Mouse (Mus musculus) limb, embryonic 14.5 days (tissue): Measurements from ENCODE around the gene Ppif. TPM values are rescaled to one million over a fixed set of nuclear protein-coding genes. Genes with fewer than 3 reads are reported as not detected.

ENCODE experiments used
- ATAC-seq: fragments of 200-750 bp; cut with Nextera tagmentation; 2 replicates; pipeline ENCODE4 v1.8.0; 2017; ENCODE audit warnings: low read depth, moderate number of reproducible peaks, moderate TSS enrichment; ENCODE audit not compliant: low FRiP score
- DNase-seq: peaks from one replicate; pipeline ENCODE4 v3.0.0-alpha.2; 2015; ENCODE audit warnings: low spot score
- H3K27ac ChIP-seq: fragments of 300-500 bp; sonication (generic); replicated peaks from 2 replicates; pipeline ENCODE4 v1.5.1; 2014; ENCODE audit warnings: low read depth, mild to moderate bottlenecking, low read length, moderate library complexity, mixed read lengths
- H3K27me3 ChIP-seq: fragments of 300-500 bp; sonication (generic); 2 replicates; pipeline ENCODE4 v1.6.1; 2014; ENCODE audit warnings: low read length, mixed read lengths; ENCODE audit not compliant: control insufficient read depth, insufficient read depth
- H3K36me3 ChIP-seq: fragments of 300-500 bp; sonication (generic); 2 replicates; pipeline ENCODE4 v1.6.1; 2014; ENCODE audit warnings: mild to moderate bottlenecking, low read length, moderate library complexity, mixed read lengths; ENCODE audit not compliant: control insufficient read depth, insufficient read depth
- H3K4me1 ChIP-seq: fragments of 300-500 bp; sonication (generic); 2 replicates; pipeline ENCODE4 v1.6.1; 2014; ENCODE audit warnings: antibody characterized with exemption, low read length, mixed read lengths; ENCODE audit not compliant: control insufficient read depth, insufficient read depth
- H3K4me2 ChIP-seq: fragments of 300-500 bp; sonication (generic); replicated peaks from 2 replicates; pipeline ENCODE4 v1.6.1; 2014; ENCODE audit warnings: low read depth, mild to moderate bottlenecking, low read length, moderate library complexity; ENCODE audit not compliant: severe bottlenecking
- H3K4me3 ChIP-seq: fragments of 300-500 bp; sonication (generic); replicated peaks from 2 replicates; pipeline ENCODE4 v1.5.1; 2014; ENCODE audit warnings: low read length
- H3K9ac ChIP-seq: fragments of 300-500 bp; sonication (generic); 2 replicates; pipeline ENCODE4 v1.6.1; 2014; ENCODE audit warnings: mild to moderate bottlenecking, low read depth, low read length, moderate library complexity; ENCODE audit not compliant: severe bottlenecking
- H3K9me3 ChIP-seq: fragments of 300-500 bp; sonication (generic); 2 replicates; pipeline ENCODE4 v1.6.1; 2016; ENCODE audit warnings: low read length; ENCODE audit not compliant: control insufficient read depth
- POLR2A ChIP-seq: fragments of 200-500 bp; IDR thresholded peaks from 2 replicates; pipeline ENCODE4 v1.8.0; 2012; ENCODE audit warnings: inconsistent platforms, mild to moderate bottlenecking, moderate library complexity, borderline replicate concordance; ENCODE audit not compliant: insufficient read depth, insufficient read length; ENCODE audit errors: extremely low read depth
- WGBS: fragments of 180-500 bp; shearing (Covaris S2); extraction: QIAGEN DNeasy Blood & Tissue Kit; methylation state at CpG from one replicate; pipeline ENCODE4 v1.1.7; 2014; 5-methylcytosine and 5-hydroxymethylcytosine counted together
- polyA plus RNA-seq, 2 experiments: library from polyadenylated mRNA; depleted of rRNA in 1 of 2; stranded (reverse) in 1 of 2; unstranded in 1 of 2; fragments of >200 nt; fragmentation: Nextera tagmentation in 1 of 2; extraction: Ambion mirVana in 1 of 2; gene quantifications; 2 replicates each; pipeline versions ENCODE4 v1.2.1 to v1.2.3; 2012 to 2014

The Ppif gene
- polyA plus RNA-seq, 2 experiments = 28.9 to 67.1 TPM

DNA sequence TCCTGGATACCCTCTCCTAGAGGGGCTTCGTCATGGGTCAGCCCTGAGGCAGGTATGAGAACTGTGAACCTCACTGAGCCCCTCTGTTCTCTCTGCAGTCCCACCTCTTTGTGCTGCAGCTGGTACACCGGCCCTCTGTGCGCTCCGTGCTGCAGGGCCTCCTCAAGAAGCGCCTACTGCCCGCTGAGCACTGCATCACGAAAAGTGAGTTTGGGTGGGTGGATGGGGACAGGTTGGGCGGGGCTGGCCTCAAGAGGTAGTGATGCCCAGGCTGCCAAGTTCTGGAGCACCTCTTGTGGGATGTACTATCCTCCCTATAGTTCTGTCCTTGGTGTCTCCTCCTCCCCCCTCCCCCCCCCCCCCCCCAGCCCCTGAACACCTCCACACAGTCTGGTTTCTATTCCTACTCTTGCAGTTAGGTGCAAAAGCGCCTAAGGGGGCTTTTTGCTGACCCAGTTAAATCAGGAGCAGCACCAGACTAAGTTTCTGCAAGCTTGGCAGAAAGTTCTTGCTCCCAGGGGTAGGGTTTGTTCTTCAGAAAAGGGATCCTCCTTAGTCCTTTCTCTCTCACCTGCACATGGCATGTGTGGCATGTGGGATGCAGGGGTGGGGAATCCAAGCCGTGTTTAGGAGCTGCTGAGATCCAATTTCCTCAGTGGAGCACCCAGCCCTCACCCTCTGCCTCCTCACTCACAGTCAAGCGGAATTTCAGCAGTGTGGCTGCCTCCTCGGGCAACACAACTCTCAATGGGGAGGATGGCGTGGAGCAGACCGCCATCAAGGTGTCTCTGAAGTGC lies 39.4 kb upstream of the Ppif start:
- no peak for TF ChIP-seq POLR2A
- ATAC-seq (no peak), DNase-seq (no peak)
- H3K4me3 ChIP-seq = no peak overlapping the region
- 92% methylated on average over 14 of the region's 14 CpGs for WGBS
- peaks cover 100% of the 10 kb centered on the region for H3K36me3 ChIP-seq
- H3K9me3 ChIP-seq = no peaks in the 10 kb centered on the region
- no peak overlapping the region; the same call in 1 of the 2 replicates for H3K9ac ChIP-seq
- H3K27ac ChIP-seq = no peak overlapping the region
- H3K27me3 ChIP-seq = no peaks in the 10 kb centered on the region
- H3K4me2 ChIP-seq = no peak overlapping the region
- no peaks in the 10 kb centered on the region for H3K4me1 ChIP-seq

- ATAC-seq (no peak), DNase-seq (no peak)
- H3K9me3 ChIP-seq = no peaks in the 10 kb centered on the region
- H3K9ac ChIP-seq = no peak overlapping the region
- H3K4me2 ChIP-seq = no peak overlapping the region
- WGBS = 65% methylated on average over 11 of the region's 11 CpGs
- H3K27ac ChIP-seq = no peak overlapping the region
- no peak overlapping the region for H3K4me3 ChIP-seq
- no peak for TF ChIP-seq POLR2A
- peaks cover 98% of the 10 kb centered on the region for H3K36me3 ChIP-seq
- H3K27me3 ChIP-seq = no peaks in the 10 kb centered on the region
- no peaks in the 10 kb centered on the region for H3K4me1 ChIP-seq
Measured at GRCm38 (mm10) chr14:25660661-25661060, 33.3 kb upstream of the Ppif start.

DNA sequence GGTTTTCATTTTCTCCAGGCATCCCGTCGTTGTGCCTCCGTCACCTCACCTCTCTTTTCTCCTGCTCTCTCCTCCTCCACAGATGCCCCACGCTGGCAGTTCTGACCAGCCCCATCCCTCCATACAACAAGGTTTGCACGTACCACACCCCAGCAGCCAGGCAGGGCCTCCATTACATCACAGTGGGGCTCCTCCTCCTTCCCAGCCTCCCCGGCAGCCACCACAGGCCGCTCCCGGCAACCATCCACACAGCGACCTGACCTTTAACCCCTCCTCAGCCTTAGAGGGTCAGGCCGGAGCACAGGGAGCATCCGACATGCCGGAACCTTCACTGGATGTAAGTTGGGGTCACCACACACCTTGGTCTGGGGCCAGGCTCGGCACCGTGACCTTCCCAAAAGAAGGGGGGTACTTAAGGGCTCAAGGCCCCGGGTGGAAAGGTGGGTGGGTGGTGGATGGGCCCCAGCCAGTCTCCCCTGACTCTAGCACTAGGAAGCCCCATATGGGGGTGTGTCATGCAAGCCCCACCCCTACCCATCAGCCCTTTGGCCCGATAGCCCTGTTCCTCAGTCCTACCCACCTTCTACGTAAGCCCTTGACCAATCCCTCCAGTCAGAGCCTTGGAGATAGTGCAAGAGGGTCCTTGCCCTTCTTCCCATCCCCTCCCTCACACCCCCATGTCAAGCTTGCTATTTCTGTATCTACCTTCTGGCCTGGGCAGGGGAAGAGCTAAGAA lies 32.6 kb upstream of the Ppif start:
- H3K27me3 ChIP-seq = no peaks in the 10 kb centered on the region
- no peak overlapping the region for H3K27ac ChIP-seq
- no peaks in the 10 kb centered on the region for H3K4me1 ChIP-seq
- H3K36me3 ChIP-seq = peaks cover 97% of the 10 kb centered on the region
- no peak overlapping the region for H3K9ac ChIP-seq
- H3K9me3 ChIP-seq = no peaks in the 10 kb centered on the region
- 83% methylated on average over 17 of the region's 17 CpGs for WGBS
- DNase-seq = no peak
- ATAC-seq = no peak
- no peak overlapping the region for H3K4me2 ChIP-seq
- no peak for TF ChIP-seq POLR2A
- H3K4me3 ChIP-seq = no peak overlapping the region

DNA sequence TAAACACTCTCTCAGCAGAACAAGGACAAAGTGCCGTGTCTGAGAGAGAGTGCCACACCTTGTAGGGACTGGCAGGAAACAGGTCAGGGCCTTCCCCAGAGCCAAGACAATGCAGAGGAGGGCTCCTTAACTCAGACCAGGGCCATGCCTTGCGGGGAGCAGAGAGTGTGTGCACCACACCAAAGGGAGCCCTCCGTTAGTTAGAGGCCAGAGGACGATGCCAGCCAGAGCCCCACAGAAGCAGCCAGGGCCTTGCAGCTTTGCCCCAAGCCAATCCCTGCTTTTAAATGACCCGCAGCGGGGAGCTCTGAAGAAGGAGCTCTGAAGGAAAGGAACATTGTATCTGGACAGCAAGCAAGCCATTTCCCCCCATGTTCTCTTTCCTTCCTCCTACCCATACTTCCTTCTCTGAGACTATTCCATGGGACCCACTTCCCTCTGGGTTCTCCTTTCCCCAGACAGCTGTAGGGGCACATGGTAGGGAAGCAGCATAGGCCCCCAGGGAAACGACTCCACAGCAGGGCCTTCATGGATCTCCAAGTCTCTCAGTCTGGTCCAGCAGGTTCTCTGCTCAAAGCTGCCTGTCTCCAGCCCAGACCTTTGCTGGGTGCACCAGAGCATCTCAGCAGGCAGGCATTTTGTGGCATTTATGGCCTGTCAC lies 30.2 kb upstream of the Ppif start:
- H3K9me3 ChIP-seq = no peaks in the 10 kb centered on the region
- H3K9ac ChIP-seq = no peak overlapping the region
- H3K4me2 ChIP-seq = no peak overlapping the region
- peaks cover 82% of the 10 kb centered on the region for H3K36me3 ChIP-seq
- H3K4me1 ChIP-seq = no peaks in the 10 kb centered on the region
- DNase-seq = no peak
- 80% methylated on average over 7 of the region's 7 CpGs for WGBS
- no peak overlapping the region for H3K27ac ChIP-seq
- ATAC-seq = no peak
- H3K4me3 ChIP-seq = no peak overlapping the region
- no peaks in the 10 kb centered on the region for H3K27me3 ChIP-seq
- no peak for TF ChIP-seq POLR2A

- DNase-seq (no peak), ATAC-seq (no peak)
- H3K27me3 ChIP-seq = no peaks in the 10 kb centered on the region
- peaks cover 80% of the 10 kb centered on the region for H3K36me3 ChIP-seq
- H3K27ac ChIP-seq = no peak overlapping the region
- no peak overlapping the region for H3K4me3 ChIP-seq
- no peaks in the 10 kb centered on the region for H3K4me1 ChIP-seq
- H3K4me2 ChIP-seq = no peak overlapping the region
- H3K9ac ChIP-seq = no peak overlapping the region
- no peaks in the 10 kb centered on the region for H3K9me3 ChIP-seq
- WGBS = 86% methylated on average over 7 of the region's 7 CpGs
- no peak for TF ChIP-seq POLR2A
Measured at GRCm38 (mm10) chr14:25664310-25664695, 29.7 kb upstream of the Ppif start.
